Mouse (Mus musculus): ENCODE results near the gene Mrpl34.
A peak's percentile ranks its signal among the peaks of the same experiment; 100 is the strongest.

Gene Mrpl34

DNA sequence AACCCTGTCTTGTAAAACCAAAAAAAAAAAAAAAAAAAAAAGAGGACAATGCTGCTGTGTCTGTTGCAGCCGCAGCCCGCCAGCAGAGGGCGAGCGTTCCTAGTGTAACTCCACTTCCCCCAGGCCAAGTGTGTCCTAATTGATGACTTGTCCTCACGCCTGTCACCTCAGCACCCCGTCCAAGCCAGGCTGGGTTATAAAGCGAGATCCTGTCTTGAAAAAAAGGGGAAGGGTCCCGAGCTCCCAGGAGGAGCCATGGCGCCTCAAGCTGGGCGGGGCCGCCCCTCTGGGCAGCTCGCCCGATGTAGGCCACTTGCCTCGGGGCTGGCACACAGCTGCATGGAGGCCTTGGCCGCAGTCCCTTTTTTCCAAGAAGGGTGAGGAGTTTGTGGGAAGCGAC is 30.3 kb downstream of the Mrpl34 start:
- peak; percentile 65 to 77 for DNase-seq (ENCODE audit: low spot score in 2 of 2)

DNA sequence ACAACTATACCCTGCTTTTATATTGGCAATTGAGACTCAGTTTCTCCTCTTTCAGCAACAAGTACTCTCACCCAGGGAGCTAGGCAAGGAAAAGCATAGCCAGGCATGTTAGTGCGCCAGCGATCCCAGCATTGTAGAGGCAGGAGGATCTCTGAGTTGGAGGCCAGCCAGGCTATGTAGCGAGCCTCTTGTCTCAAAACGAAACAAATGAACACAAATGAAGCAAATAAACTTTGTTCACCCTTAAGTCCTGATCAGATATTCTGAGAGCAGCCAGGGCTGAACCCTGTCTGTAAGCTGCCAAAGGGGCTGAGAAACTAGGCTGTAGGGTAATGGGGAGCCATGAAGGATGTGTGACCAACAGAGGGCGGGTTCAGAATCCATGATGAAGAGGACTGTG is 31.1 kb downstream of the Mrpl34 start:
- DNase-seq (ENCODE audit: low spot score in 2 of 2) = peak in 1 of 2 experiments; percentile 14

- peak in 1 of 2 experiments; percentile 52 for DNase-seq (ENCODE audit: low spot score in 2 of 2)
These were observed 31.7 kb downstream of the Mrpl34 start for GRCm38 (mm10) chr8:71496481-71496880.

DNA sequence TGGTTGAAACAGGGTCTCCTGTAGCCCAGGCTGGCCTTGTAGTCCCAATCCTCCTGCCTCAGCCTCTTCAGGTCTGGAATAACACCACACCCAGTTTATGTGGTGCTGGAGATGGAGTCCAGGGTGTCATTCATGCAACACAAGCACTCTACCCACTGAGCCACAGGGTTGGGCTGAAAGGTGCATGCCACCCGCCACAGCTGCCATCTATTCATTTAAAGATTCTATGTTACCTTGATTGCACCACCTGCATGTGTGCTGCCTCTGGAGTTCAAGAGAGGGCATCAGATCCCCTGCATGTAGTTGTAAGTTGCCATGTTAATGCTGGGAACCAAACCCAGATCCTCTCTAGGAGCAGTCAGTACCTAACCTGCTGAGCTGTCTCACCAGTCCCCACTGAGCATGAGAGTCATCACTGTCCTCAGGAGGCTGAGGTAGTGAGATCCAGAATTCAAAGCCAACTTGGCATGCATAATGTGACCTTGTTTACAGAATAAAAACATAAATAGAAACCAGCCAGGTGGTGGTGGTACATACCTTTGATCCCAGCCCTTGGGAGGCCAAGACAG is 32.4 kb downstream of the Mrpl34 start:
- no peak for DNase-seq (ENCODE audit: low spot score in 2 of 2)

GRCm38 (mm10) chr8:71497881-71498501 is 33.2 kb downstream of the Mrpl34 start:
- DNase-seq (ENCODE audit: low spot score in 2 of 2) = no peak

GRCm38 (mm10) chr8:71498816-71499690 is 34.3 kb downstream of the Mrpl34 start:
- DNase-seq (ENCODE audit: low spot score in 2 of 2) = no peak

DNA sequence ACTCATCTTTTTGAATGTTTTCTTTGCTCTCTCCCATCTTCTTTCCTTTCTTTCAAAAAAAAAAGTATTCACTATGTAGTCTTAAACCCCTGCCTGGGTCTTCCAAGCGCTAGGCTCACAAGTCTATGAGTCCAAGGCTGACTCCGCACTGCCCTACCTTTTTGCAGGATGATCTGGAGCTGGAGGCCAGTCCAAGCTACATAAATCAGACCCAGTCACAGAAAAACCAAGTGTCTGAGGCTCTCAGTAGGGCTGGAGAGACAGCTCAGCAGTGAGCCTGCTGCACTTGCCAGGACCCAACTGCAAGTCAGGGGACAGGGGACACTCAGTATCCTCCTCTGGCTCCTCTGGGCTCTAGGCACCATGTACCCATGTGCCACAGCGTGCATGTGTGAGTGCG is 39.6 kb downstream of the Mrpl34 start:
- DNase-seq (ENCODE audit: low spot score in 2 of 2) = no peak

GRCm38 (mm10) chr8:71505326-71505725 is 40.6 kb downstream of the Mrpl34 start:
- DNase-seq (ENCODE audit: low spot score in 2 of 2) = no peak

- DNase-seq (ENCODE audit: low spot score in 2 of 2) = no peak
These were observed 41.2 kb downstream of the Mrpl34 start for GRCm38 (mm10) chr8:71505979-71506378.

GRCm38 (mm10) chr8:71507589-71508104 is 42.9 kb downstream of the Mrpl34 start:
- DNase-seq (ENCODE audit: low spot score in 2 of 2) = peak; percentile 62 to 77

GRCm38 (mm10) chr8:71509316-71509715 is 44.6 kb downstream of the Mrpl34 start:
- no peak for DNase-seq (ENCODE audit: low spot score in 2 of 2)

DNA sequence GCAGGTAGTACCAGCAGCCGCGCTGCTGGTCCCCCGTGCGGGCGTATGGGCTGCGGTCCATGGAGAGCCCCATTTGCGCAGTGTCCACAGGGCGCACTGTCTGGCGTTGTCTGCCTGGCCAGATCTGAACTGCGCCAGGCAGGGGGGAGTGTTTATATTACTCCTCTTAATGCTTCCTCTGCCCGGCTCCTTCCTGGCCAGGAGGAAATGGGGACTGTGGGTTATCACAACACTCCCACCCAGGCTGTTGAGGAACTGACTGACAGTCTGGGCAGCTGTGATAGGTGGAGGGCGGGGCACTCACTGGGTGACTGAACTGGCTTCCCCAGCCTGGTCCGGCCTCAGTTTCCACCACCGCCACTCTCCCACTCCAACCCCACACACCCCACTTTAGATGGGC is 46.9 kb downstream of the Mrpl34 start, which contains the start of gene Plvap:
Gene Plvap, minus strand, starts transcription at position 109 of the 400 bp plus-strand sequence.
- DNase-seq (ENCODE audit: low spot score in 2 of 2) = no peak

- no peak for DNase-seq (ENCODE audit: low spot score in 2 of 2)
These were observed 48.4 kb downstream of the Mrpl34 start for GRCm38 (mm10) chr8:71513018-71513754.

GRCm38 (mm10) chr8:71515043-71515442 is 50.3 kb downstream of the Mrpl34 start:
- no peak for DNase-seq (ENCODE audit: low spot score in 2 of 2)

All from frontal cortex, postnatal 10 days (tissue).